Mouse (Mus musculus): Measurements from ENCODE around the gene Rabgap1l. TPM values are rescaled to one million over a fixed set of nuclear protein-coding genes. Genes with fewer than 3 reads are reported as not detected.
"Not testable (repeated sequence)": the region's sequence is repeated elsewhere in the genome, so short reads cannot be mapped to it uniquely, and the experiment has no call there.

The Rabgap1l gene
- polyA plus RNA-seq, 1 experiment from 2014 or later, result 9.8 TPM

- no peak for DNase-seq (ENCODE audit: extremely low spot score, low spot score)
- Histone ChIP-seq H3K4me3 (no peak overlapping the region), H3K36me3 (replicated peaks) (no peaks in the 10 kb centered on the region), H3K9me3 (no peaks in the 10 kb centered on the region), H3K27ac (no peak overlapping the region), H3K4me1 (no peaks in the 10 kb centered on the region), H3K27me3 (ENCODE audit: poor library complexity, severe bottlenecking) (no peaks in the 10 kb centered on the region)
These were observed 327.8 kb downstream of the Rabgap1l start for GRCm38 (mm10) chr1:160465186-160465585.

DNA sequence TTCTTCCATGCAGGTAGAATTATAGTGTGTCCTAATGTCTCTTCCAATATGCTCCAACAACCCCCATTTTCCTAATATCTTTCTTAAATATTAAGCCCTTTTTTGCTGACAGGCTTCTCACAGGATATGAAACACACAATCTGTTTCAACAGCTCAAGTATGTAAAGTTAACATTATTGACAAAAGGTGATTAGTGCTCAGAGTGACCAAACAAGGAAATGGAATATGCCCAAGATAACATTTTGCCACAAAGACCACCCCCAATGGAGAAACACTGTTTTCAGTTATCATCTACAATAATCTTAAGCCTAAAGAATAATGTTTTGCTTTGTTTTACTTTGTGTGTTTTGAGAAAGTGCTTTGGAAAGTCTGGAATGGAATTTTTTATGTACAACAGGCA lies 328.9 kb downstream of the Rabgap1l start:
- Histone ChIP-seq H3K4me3 (no peak overlapping the region), H3K36me3 (replicated peaks) (no peaks in the 10 kb centered on the region), H3K27ac (no peak overlapping the region), H3K27me3 (ENCODE audit: poor library complexity, severe bottlenecking) (no peaks in the 10 kb centered on the region), H3K9me3 (no peaks in the 10 kb centered on the region), H3K4me1 (no peaks in the 10 kb centered on the region)
- no peak for DNase-seq (ENCODE audit: extremely low spot score, low spot score)

DNA sequence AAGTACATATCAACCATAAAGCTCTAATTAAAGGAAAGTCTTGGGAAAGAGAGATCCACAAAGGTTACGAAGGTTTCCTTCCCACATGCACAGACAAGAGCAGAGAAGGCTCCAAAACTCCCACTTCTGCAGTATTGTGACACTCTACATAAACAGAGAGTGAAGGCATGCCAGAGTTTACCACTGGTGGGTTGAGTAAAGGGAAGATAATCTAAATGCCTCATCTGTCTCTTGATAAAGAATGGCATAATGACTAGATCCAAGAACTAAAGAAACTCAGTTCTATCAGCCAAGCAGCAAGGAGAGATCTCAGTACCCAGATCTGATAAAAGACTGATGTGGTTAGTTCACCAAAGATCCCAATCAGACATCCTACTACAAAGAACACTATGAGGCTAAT lies 332.7 kb downstream of the Rabgap1l start:
- Histone ChIP-seq H3K27ac (no peak overlapping the region), H3K9me3 (no peaks in the 10 kb centered on the region), H3K4me1 (no peaks in the 10 kb centered on the region), H3K27me3 (ENCODE audit: poor library complexity, severe bottlenecking) (no peaks in the 10 kb centered on the region), H3K4me3 (no peak overlapping the region), H3K36me3 (replicated peaks) (no peaks in the 10 kb centered on the region)
- WGBS, result 95% methylated on average over 1 of the region's 1 CpGs
- DNase-seq (ENCODE audit: extremely low spot score, low spot score), result no peak

DNA sequence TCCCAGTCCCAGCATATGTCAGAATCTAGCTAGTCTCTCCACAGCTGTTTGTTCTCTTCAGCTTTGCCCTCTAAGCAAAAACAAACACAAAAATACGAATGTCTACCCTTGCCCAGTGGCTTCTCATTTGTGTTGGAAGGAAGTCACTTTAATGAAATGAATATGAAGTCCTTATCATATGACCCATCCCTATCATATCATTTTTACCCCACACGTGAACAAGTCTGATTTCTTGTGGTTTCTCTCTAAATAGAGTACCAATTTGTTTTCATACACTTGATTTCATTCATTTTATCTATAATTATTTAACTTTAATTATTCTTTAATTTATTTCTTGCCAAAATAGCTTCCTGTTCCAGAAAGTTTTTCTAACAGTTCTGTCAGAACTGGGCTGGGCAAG lies 341.3 kb downstream of the Rabgap1l start:
- Histone ChIP-seq H3K4me1 (peaks cover 5% of the 10 kb centered on the region), H3K9me3 (no peaks in the 10 kb centered on the region), H3K27ac (no peak overlapping the region), H3K36me3 (replicated peaks) (no peaks in the 10 kb centered on the region), H3K27me3 (ENCODE audit: poor library complexity, severe bottlenecking) (no peaks in the 10 kb centered on the region), H3K4me3 (no peak overlapping the region)
- no peak for DNase-seq (ENCODE audit: extremely low spot score, low spot score)
- 83% methylated on average over 2 of the region's 2 CpGs for WGBS

DNA sequence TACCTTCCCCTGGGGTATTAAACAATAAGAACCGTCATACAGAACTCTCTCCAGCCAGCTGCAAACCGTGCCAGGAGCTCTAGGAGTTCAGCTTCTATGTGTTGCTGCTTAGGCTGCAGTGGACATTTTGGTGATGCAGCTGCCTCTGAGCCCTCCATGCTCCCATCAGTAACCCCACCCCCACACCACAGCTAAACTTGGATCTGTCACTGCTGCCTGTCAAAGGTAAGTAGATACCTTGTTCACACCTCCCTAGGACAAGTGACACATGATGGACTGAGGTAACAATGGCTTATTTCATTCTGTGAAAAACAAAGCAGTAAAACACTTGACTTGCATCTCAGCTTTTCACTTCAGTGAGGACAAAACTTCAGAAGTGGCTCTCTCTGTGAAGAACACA lies 344.3 kb downstream of the Rabgap1l start:
- Histone ChIP-seq H3K27me3 (ENCODE audit: poor library complexity, severe bottlenecking) (no peaks in the 10 kb centered on the region), H3K9me3 (no peaks in the 10 kb centered on the region), H3K27ac (no peak overlapping the region), H3K4me3 (no peak overlapping the region), H3K4me1 (peaks cover 5% of the 10 kb centered on the region), H3K36me3 (replicated peaks) (no peaks in the 10 kb centered on the region)
- no peak for DNase-seq (ENCODE audit: extremely low spot score, low spot score)
- WGBS, result 65% methylated on average over 2 of the region's 2 CpGs

DNA sequence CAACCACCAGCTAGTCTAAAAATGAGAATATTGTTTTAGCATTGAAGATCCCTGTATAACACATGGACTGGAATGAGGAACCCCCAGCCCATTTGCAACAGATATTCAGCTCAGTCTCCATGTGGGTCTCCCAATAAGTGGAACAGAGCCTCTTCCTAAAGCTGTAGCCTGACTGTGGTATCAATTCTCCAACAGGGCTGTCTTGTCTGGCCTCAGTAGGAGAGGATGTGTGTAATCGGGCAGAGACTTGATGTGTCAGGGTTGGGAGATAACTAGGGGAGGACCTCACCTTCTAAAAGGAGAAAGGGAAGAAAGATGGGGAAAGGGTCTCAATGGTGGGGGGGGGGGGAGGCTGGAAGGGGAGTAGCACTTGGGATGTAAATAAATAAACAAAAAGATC lies 346.2 kb downstream of the Rabgap1l start:
- H3K27ac ChIP-seq, result no peak overlapping the region
- no peaks in the 10 kb centered on the region for H3K36me3 ChIP-seq (replicated peaks)
- no peaks in the 10 kb centered on the region for H3K27me3 ChIP-seq (ENCODE audit: poor library complexity, severe bottlenecking)
- H3K9me3 ChIP-seq, result no peaks in the 10 kb centered on the region
- H3K4me1 ChIP-seq, result peaks cover 5% of the 10 kb centered on the region
- no peak for DNase-seq (ENCODE audit: extremely low spot score, low spot score)
- WGBS, result 74% methylated on average over 1 of the region's 1 CpGs
- no peak overlapping the region for H3K4me3 ChIP-seq

- no peak for DNase-seq (ENCODE audit: extremely low spot score, low spot score)
- H3K9me3 ChIP-seq, result no peaks in the 10 kb centered on the region
- H3K4me3 ChIP-seq, result no peak overlapping the region
- peaks cover 5% of the 10 kb centered on the region for H3K4me1 ChIP-seq
- H3K27me3 ChIP-seq (ENCODE audit: poor library complexity, severe bottlenecking), result no peaks in the 10 kb centered on the region
- WGBS, result 72% methylated on average over 1 of the region's 1 CpGs
- H3K27ac ChIP-seq, result no peak overlapping the region
- no peaks in the 10 kb centered on the region for H3K36me3 ChIP-seq (replicated peaks)
These were observed 349.5 kb downstream of the Rabgap1l start for GRCm38 (mm10) chr1:160443506-160443905.

DNA sequence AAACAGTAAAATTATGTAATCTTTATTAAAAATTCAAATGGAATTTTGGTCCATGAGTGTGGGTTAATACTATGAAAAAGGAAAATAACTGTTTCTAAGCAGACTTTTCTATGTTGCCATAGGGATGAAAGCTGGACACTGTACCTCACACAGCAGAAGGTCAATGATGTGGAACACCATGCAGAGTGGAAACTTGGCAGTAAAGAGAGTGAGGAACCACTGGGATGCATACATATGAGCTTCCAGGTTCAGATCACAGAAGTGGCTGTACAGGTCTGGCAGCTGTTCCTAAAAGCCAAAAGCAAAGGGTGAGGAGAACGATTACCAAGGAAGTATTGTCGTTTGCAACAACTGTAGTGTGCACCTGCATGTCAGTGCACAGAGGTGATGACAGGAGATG lies 351.3 kb downstream of the Rabgap1l start:
- no peaks in the 10 kb centered on the region for H3K27me3 ChIP-seq (ENCODE audit: poor library complexity, severe bottlenecking)
- H3K4me1 ChIP-seq, result peaks cover 5% of the 10 kb centered on the region; the same call in 1 of the 2 replicates
- 83% methylated on average over 2 of the region's 2 CpGs for WGBS
- H3K27ac ChIP-seq, result no peak overlapping the region
- no peak overlapping the region for H3K4me3 ChIP-seq
- no peaks in the 10 kb centered on the region for H3K9me3 ChIP-seq
- no peaks in the 10 kb centered on the region for H3K36me3 ChIP-seq (replicated peaks)
- DNase-seq (ENCODE audit: extremely low spot score, low spot score), result no peak

- Histone ChIP-seq H3K4me1 (peaks cover 5% of the 10 kb centered on the region; the same call in 1 of the 2 replicates), H3K27ac (no peak overlapping the region), H3K36me3 (replicated peaks) (no peaks in the 10 kb centered on the region), H3K9me3 (no peaks in the 10 kb centered on the region), H3K4me3 (no peak overlapping the region), H3K27me3 (ENCODE audit: poor library complexity, severe bottlenecking) (no peaks in the 10 kb centered on the region)
- no peak for DNase-seq (ENCODE audit: extremely low spot score, low spot score)
- WGBS, result 89% methylated on average over 5 of the region's 5 CpGs
These were observed 351.9 kb downstream of the Rabgap1l start for GRCm38 (mm10) chr1:160441161-160441560.

- 63% methylated on average over 4 of the region's 4 CpGs for WGBS
- Histone ChIP-seq H3K9me3 (no peaks in the 10 kb centered on the region), H3K27ac (no peak overlapping the region), H3K27me3 (ENCODE audit: poor library complexity, severe bottlenecking) (no peaks in the 10 kb centered on the region), H3K4me3 (no peak overlapping the region), H3K4me1 (peaks cover 5% of the 10 kb centered on the region; the same call in 1 of the 2 replicates), H3K36me3 (replicated peaks) (no peaks in the 10 kb centered on the region)
- DNase-seq (ENCODE audit: extremely low spot score, low spot score), result no peak
These were observed 354.2 kb downstream of the Rabgap1l start for GRCm38 (mm10) chr1:160438820-160439219.

GRCm38 (mm10) chr1:160417196-160417854 lies 375.7 kb downstream of the Rabgap1l start:
- Histone ChIP-seq H3K4me3 (no peak overlapping the region), H3K4me1 (peaks cover 6% of the 10 kb centered on the region; the same call in 1 of the 2 replicates), H3K27me3 (ENCODE audit: poor library complexity, severe bottlenecking) (no peaks in the 10 kb centered on the region), H3K9me3 (no peaks in the 10 kb centered on the region), H3K36me3 (replicated peaks) (no peaks in the 10 kb centered on the region), H3K27ac (no peak overlapping the region)
- no peak for DNase-seq (ENCODE audit: extremely low spot score, low spot score)
- WGBS, result 67% methylated on average over 5 of the region's 5 CpGs

GRCm38 (mm10) chr1:160410822-160411221 lies 382.2 kb downstream of the Rabgap1l start:
- no peak for DNase-seq (ENCODE audit: extremely low spot score, low spot score)
- Histone ChIP-seq H3K36me3 (replicated peaks) (no peaks in the 10 kb centered on the region), H3K4me3 (no peak overlapping the region), H3K27me3 (ENCODE audit: poor library complexity, severe bottlenecking) (no peaks in the 10 kb centered on the region), H3K4me1 (no peaks in the 10 kb centered on the region), H3K9me3 (no peaks in the 10 kb centered on the region), H3K27ac (no peak overlapping the region)
- WGBS, result 49% methylated on average over 5 of the region's 5 CpGs

GRCm38 (mm10) chr1:160409689-160410088 lies 383.3 kb downstream of the Rabgap1l start:
- 95% methylated on average over 4 of the region's 4 CpGs for WGBS

DNA sequence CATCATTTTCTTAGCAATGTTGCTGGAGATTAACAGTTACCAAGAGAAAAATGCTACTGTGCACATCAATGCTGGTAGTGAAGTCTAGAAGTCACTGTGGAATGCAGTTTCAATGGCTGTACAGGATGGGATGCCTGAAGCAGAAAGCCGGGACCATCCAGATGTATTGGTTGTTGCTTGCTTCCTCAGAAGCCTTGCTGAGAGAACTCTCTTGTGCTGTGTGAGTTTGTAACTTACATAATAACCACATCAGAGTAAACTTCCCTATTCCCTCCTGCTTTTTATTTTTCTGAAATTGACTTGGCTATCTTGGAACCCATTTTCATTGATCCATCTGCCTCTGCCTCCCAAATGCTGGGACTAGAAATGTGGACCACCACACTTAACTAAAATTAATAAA lies 383.9 kb downstream of the Rabgap1l start:
- Histone ChIP-seq H3K27ac (no peak overlapping the region), H3K36me3 (replicated peaks) (no peaks in the 10 kb centered on the region), H3K4me3 (no peak overlapping the region), H3K4me1 (0 out of 2 replicates have a peak, but pooled peaks cover 3% of the 10 kb centered on the region), H3K27me3 (ENCODE audit: poor library complexity, severe bottlenecking) (no peaks in the 10 kb centered on the region), H3K9me3 (no peaks in the 10 kb centered on the region)
- no peak for DNase-seq (ENCODE audit: extremely low spot score, low spot score)
- 82% methylated on average over 1 of the region's 1 CpGs for WGBS

More at GRCm38 (mm10) chr1:160409689-160410088, 383.3 kb downstream of the Rabgap1l start:
- H3K36me3 ChIP-seq (replicated peaks); H3K27me3 ChIP-seq (ENCODE audit: poor library complexity, severe bottlenecking); H3K9me3 ChIP-seq; DNase-seq (ENCODE audit: extremely low spot score, low spot score); H3K4me3 ChIP-seq; H3K4me1 ChIP-seq; H3K27ac ChIP-seq: not testable (repeated sequence)

All from forebrain, embryonic 10.5 days (tissue).